Mouse (Mus musculus): ENCODE results near the gene Sbsn. TPM values are rescaled to one million over a fixed set of nuclear protein-coding genes. Genes with fewer than 3 reads are reported as not detected.

Sbsn gene
- polyA plus RNA-seq (2012; rRNA removed) = 0.61 and 0.74 TPM in 2 replicates

GRCm38 (mm10) chr7:30751086-30751669, at the start of gene Sbsn:
Gene Sbsn (plus strand): TSS chr7:30751471.

GRCm38 (mm10) chr7:30711942-30712341, 39.3 kb upstream of the Sbsn start, which contains the start of gene Atp4a:
Gene Atp4a (plus strand): TSS chr7:30712209.

GRCm38 (mm10) chr7:30729396-30730063, 21.7 kb upstream of the Sbsn start, which contains the start of gene Tmem147:
Gene Tmem147 (minus strand): TSS chr7:30729540.

GRCm38 (mm10) chr7:30743617-30744016, 7.7 kb upstream of the Sbsn start, which contains the start of gene Gapdhs:
Gene Gapdhs (minus strand): TSS chr7:30743681.

GRCm38 (mm10) chr7:30763456-30763855, 12.2 kb downstream of the Sbsn start, which contains the start of gene Dmkn:
Gene Dmkn (plus strand): TSS chr7:30763756.

GRCm38 (mm10) chr7:30787377-30788022, 36.2 kb downstream of the Sbsn start, which contains the start of gene Krtdap:
Gene Krtdap (plus strand): TSS chr7:30787896.

Other genes starting within 250 kb of the Sbsn start
- gene Arhgap33, start 216.4 kb upstream of the Sbsn start, polyA plus RNA-seq (2012; rRNA removed) = 5.9 and 7.3 TPM in 2 replicates
- gene Hspb6, start 199.3 kb upstream of the Sbsn start, polyA plus RNA-seq (2012; rRNA removed) = 3.4 and 3.7 TPM in 2 replicates
- gene Proser3, start 199.2 kb upstream of the Sbsn start, polyA plus RNA-seq (2012; rRNA removed) = 5.0 and 6.7 TPM in 2 replicates
- 14.5 and 16.8 TPM in 2 replicates for gene Lin37, start 191.6 kb upstream of the Sbsn start, polyA plus RNA-seq (2012; rRNA removed)
- gene U2af1l4, start 188.2 kb upstream of the Sbsn start, polyA plus RNA-seq (2012; rRNA removed) = 30.3 and 31.5 TPM in 2 replicates
- 1.0 and 1.8 TPM in 2 replicates for gene Gm49396, start 188.1 kb upstream of the Sbsn start, polyA plus RNA-seq (2012; rRNA removed)
- gene Psenen, start 187.8 kb upstream of the Sbsn start, polyA plus RNA-seq (2012; rRNA removed) = 52.6 and 62.2 TPM in 2 replicates
- gene Igflr1, start 186.0 kb upstream of the Sbsn start, polyA plus RNA-seq (2012; rRNA removed) = 1.6 and 1.8 TPM in 2 replicates
- gene Kmt2b, start 162.7 kb upstream of the Sbsn start, polyA plus RNA-seq (2012; rRNA removed) = 9.7 and 11.2 TPM in 2 replicates
- 0.03 and 0.09 TPM in 2 replicates for gene Zbtb32, start 152.6 kb upstream of the Sbsn start, polyA plus RNA-seq (2012; rRNA removed)
- gene Upk1a, start 138.6 kb upstream of the Sbsn start, polyA plus RNA-seq (2012; rRNA removed) = 0.21 and 0.71 TPM in 2 replicates
- 430 and 478 TPM in 2 replicates for gene Cox6b1, start 125.3 kb upstream of the Sbsn start, polyA plus RNA-seq (2012; rRNA removed)
- 0.03 TPM in 1 of 2 replicates, not detected in the other for gene Etv2, start 115.6 kb upstream of the Sbsn start, polyA plus RNA-seq (2012; rRNA removed)
- 21.9 and 25.1 TPM in 2 replicates for gene Rbm42, start 101.2 kb upstream of the Sbsn start, polyA plus RNA-seq (2012; rRNA removed)
- gene Haus5, start 86.5 kb upstream of the Sbsn start, polyA plus RNA-seq (2012; rRNA removed) = 24.1 and 28.2 TPM in 2 replicates
- not detected in 2 replicates for gene Pmis2, start 79.9 kb upstream of the Sbsn start, polyA plus RNA-seq (2012; rRNA removed)
- 0.09 and 0.21 TPM in 2 replicates for gene 2200002J24Rik, start 52.5 kb upstream of the Sbsn start, polyA plus RNA-seq (2012; rRNA removed)
- gene Atp4a, start 39.3 kb upstream of the Sbsn start, polyA plus RNA-seq (2012; rRNA removed) = 0.74 and 0.90 TPM in 2 replicates
- gene Tmem147, start 21.9 kb upstream of the Sbsn start, polyA plus RNA-seq (2012; rRNA removed) = 56.5 and 63.8 TPM in 2 replicates
- gene Gapdhs, start 7.8 kb upstream of the Sbsn start, polyA plus RNA-seq (2012; rRNA removed) = not detected in 2 replicates
- gene Dmkn, start 12.3 kb downstream of the Sbsn start, polyA plus RNA-seq (2012; rRNA removed) = 0.16 and 0.25 TPM in 2 replicates
- 0.20 TPM in 1 of 2 replicates, not detected in the other for gene Krtdap, start 36.4 kb downstream of the Sbsn start, polyA plus RNA-seq (2012; rRNA removed)
- gene Ffar2, start 72.3 kb downstream of the Sbsn start, polyA plus RNA-seq (2012; rRNA removed) = 0.31 and 0.33 TPM in 2 replicates
- gene Ffar3, start 104.7 kb downstream of the Sbsn start, polyA plus RNA-seq (2012; rRNA removed) = not detected in 2 replicates
- not detected in 2 replicates for gene Ffar1, start 110.1 kb downstream of the Sbsn start, polyA plus RNA-seq (2012; rRNA removed)
- gene Cd22, start 128.9 kb downstream of the Sbsn start, polyA plus RNA-seq (2012; rRNA removed) = 0.23 and 0.37 TPM in 2 replicates
- 0.17 and 0.22 TPM in 2 replicates for gene Mag, start 163.4 kb downstream of the Sbsn start, polyA plus RNA-seq (2012; rRNA removed)
- not detected in 2 replicates for gene Hamp2, start 173.2 kb downstream of the Sbsn start, polyA plus RNA-seq (2012; rRNA removed)
- 11.4 and 20.4 TPM in 2 replicates for gene Hamp, start 192.6 kb downstream of the Sbsn start, polyA plus RNA-seq (2012; rRNA removed)
- gene Usf2, start 205.3 kb downstream of the Sbsn start, polyA plus RNA-seq (2012; rRNA removed) = 45.8 and 51.7 TPM in 2 replicates
- gene Lsr, start 222.0 kb downstream of the Sbsn start, polyA plus RNA-seq (2012; rRNA removed) = 11.5 and 13.7 TPM in 2 replicates
- gene Fam187b, start 222.3 kb downstream of the Sbsn start, polyA plus RNA-seq (2012; rRNA removed) = 1.3 TPM in 2 replicates

Measured in liver, embryonic 14 days (tissue).